Mouse (Mus musculus) c-Kit-positive CD71-positive TER-119-positive erythroid progenitor cells, embryonic 14.5 days (primary cell): ENCODE measurements around the gene Necap2.
A peak's percentile ranks its signal among the peaks of the same experiment; 100 is the strongest.

Experiments used
- DNase-seq: peaks from one replicate; pipeline ENCODE4 v3.0.0-alpha.2; 2013; ENCODE audit warnings: low spot score

Gene Necap2

DNA sequence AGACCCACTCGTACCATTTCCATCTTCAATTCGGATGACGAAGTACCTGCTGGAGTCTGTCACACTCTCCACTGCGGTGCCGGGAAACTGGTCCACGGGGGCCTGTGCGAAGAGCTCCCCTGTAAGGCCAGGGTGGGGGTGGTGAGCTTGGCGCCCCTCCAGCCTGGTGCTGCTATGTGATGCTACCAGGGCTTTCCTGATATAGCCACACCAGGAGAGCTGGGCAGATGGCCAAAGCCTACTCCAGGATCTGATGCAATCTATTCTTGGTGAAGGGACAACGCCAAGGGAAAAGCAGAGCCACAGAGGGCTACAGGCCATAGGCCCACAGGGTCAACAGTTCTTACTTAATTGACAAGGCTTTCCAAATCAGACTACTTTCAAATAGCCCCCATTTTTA lies 4.5 kb downstream of the Necap2 start:
- no peak for DNase-seq

DNA sequence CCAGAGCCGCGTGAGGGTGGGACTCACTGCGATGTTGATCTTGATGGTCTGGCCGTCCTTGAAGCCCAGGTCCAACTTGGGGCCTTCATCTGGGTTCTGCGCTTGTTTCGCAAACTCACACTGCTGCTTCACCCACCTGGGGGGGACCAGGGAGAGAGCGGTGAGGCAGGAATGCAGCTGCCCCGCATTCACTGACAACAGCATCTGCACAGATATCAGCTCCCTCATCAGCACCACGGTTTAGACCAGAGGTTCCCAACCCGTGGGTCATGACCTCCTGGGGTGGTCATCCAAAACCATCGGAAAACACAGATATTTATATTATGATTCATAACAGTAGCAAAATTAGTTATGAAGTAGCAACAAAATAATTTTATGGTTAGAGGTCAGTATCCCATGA lies 5.7 kb downstream of the Necap2 start:
- DNase-seq = no peak

DNA sequence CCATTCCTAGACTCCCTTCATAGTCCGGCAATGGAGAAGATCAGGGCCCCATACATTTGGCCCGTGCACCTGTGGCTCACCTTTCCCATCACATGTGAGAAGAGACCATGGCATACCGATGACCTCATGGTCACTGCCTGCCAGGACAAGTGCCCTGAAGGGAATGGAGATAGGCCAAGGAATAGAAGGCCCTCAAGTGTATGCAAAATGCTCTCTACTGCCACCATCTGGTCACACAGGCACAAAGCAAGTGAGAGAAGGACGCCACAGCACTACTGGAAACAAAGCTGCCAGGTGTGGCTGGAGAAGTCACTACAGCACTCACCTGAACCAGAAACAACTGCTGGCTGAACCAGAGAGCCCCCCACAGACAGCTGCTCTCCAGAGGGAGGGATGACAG lies 8.4 kb downstream of the Necap2 start:
- DNase-seq = peak; percentile 28

DNA sequence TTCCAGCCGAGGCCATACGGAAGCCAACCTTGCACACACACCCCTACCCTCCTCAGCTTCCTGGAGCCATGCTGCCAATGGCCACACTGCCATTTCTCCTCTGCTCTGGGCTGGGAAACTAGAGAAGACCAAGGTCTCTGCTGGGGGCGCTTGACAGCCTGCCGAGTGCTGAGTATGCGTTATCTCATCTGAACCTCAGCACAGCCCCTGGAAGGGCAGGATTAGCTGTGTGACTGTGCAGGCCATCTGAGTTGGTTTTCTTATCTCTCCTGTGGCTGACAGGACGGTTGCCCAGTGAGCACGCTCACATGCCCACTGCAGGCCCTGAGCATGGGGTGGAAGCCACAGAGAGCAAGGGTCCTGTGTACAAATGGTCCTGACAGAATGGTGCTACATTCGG lies 9.5 kb downstream of the Necap2 start:
- peak; percentile 48 for DNase-seq

DNA sequence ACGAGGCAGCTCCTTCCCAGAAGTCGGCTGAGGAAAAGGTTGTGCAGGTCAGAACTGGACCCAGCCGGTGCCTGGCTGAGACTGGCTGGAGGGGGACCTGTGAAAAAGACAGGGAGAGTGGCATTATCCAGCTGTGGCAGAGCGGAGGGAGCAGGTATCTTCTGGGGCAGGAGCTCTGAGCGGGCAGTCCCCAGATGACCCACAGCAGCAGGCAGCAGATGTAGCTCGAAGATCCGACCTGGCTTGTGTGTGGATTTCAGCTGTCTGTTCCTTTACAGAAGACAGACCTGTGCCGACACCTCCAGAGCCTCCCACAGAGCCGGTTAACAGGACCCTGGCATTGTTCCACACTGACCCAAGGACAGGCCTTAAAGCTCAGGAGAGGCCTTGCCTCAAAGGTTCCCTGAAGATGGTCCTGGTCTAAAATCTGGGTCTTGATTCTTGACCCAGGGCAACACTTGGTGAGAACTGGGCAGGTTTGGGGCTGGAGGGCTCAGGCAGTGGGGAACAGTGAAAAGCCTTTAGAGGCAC lies 10.6 kb downstream of the Necap2 start:
- no peak for DNase-seq

DNA sequence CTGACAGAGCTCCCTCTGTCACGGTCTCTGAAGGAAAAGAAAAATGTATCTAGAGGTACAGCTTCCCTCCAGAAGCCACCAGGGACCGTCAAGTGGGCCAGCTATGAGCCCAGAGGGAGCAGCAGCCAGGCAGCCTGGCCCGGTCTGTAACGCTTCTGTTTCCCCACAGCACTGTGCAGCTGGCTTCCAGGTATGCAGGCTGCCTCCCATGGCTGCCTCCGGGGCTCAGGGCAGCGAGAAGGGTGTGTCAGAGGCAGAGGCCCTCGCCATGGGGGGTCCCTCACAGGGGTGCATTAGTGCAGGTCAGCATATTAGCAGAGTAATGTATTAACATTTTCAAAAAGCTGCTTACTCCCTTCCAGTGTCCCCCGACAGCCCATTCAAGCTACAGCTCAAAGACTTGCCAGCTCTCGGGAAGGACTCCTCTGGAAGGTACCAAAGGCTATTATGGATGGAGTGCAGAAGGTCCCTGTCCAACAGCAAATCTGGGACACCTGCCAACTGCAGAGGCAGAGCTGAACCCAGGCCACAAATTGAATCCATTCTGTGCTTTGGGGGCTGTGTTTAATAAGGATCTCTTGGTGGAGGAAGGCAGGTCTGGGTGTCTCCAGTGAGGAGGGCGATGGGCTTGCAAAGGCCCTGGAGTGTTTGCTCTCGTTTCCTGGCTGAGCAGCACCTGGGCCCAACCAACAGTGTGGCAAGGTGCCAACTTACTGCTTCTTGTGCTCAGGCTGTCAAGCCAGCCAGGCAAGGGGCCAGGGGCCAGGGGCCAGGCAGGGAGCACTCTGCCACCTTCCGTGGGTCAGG lies 11.2 kb downstream of the Necap2 start:
- no peak for DNase-seq

DNA sequence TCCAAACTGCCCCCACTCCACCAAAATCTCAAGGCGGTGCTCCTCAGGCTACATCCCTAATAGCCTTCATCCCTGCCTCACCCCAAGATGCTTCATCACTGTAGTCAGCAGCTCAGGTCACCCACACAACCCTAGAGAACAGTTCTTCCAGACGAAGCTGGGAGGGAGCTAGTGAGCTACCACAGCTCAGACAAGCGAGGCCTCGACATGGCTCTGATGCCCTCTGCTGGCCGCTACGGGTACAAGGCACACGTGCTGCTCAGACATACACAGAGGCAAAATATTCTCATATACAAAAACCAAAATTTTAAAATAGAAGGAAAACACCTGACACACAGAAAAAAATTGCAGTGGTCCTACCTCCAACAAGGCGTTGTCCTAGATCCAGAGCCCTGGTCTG lies 13.0 kb downstream of the Necap2 start:
- DNase-seq = peak; percentile 80

DNA sequence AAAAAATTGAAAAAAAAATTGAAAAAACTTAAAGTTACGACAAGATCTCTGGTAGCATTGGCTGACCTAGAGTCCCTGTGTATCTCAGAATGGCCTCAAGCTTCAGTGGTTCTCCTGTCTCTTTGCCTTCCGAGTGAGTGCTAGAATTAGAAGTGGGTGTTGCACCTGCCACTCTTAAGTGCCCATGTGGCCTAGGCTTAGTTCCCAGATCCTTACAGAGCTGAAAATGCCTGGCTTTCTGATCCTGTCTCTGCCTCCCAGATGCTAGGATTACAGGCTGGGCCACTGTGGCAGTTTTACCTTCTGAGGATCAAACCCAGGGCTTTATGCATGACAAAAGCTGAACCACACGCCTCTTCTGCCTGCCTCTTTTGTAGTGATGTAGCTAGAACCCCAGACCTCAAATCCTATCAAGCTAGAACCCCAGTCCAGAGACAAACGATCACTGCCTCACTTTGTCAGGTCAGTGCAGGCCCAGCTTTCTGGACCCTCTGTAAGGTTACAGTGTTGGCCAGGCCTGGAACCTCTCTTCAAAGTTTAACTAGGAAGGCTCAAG lies 14.0 kb downstream of the Necap2 start:
- no peak for DNase-seq

DNA sequence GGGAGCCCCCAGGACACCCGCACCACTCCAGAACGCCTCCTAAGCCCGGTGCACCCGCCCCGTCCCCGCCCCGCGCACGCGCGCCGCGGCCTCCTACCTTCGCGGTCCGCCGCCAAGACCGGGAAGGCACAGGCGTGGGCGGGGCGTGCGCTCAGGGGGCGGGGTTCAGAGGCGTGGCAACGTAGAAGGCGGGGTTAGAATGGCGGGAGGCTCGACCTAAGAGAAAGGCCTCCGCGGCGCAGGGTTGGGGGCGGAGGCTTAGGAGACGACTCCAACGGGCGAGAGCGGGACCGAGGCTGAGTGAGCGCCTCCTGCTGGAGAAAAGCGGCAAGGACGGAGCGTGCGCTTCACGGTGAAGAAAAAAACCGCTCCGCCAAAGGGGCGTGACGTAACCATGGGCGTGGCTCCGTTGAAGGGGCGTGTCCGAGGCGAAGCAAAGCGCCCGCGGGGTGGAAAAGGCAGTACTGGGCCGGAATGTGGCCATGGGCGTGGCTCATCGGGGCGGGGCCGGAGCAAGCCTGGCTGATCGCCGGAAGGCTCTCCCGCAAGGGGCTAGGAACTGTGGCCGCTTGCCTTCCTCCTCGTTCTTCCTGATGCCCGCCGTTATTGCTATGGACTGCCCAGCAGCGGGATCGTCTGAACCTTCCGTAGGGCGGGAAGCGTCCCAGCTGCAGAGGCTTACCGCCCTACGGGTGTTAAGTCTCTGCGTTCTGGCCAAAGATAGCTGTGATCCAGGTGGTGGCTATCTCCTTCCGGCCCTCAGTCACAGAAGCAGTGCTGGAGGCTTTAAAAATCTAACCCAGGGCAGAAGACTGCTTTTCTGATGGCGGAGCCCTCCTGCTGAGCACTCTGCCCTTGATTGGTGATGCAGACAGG lies 17.5 kb downstream of the Necap2 start, which contains the start of gene Crocc:
TSS of gene Crocc (minus strand) at position 125 of the 876 bp plus-strand sequence.
- DNase-seq = peak; percentile 95

DNA sequence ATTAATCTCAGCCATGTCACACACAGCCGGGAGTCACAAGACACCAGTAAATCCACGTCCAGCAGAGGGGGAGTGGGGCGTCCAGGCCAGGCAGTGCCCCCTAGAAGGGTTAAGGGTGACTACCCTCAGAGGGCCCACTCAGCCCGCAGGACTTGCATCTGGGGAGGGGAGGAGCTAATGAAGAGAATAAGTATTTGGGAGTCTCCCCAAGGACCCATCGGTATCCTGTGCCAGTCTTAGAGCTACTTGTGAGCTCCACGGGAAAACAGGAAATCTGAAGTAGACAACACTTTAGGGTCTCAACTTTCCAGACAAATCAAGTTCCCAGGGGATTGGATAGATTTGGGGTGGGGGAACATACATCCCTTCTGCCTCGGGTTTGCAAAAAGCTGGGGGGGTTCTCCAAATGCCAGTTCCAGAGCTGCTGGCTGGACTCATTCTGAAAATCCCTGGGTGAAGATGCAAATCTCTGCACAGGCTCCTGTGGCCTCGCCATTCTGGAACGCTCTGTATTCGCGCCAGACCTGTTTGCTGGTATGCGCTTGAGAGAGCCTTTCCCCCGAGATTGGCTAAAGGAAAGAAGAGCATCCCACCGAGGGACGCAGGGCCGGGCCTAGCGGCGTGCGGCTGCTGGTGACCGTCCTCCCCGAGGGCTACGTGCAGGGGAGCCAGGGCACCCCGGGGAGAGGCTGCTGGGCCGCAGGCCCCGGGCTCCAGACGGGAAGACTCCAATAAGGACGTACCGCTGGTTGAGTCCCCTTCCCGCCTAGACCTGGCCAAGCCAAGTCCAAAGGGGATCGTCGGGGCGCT lies 18.3 kb downstream of the Necap2 start:
- no peak for DNase-seq

DNA sequence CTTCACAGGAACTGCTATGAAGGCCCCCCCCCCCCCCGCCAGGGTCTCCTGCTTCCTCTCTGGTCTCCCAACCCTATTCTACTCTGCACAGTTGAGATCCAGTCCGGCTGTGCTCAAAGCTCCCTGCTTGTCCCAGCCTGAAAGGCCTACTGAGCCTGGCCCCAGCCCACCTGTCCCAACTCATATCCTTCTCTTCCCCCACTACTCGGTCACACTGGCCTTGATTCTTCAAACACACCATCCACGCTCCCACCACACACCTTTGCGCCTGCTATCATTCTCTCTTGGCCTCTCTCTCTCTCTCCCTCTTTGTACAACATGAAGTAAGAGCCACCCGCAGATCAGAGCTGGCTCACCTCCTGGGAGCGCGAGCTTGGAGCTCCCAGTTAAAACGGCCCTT lies 19.3 kb downstream of the Necap2 start:
- no peak for DNase-seq

DNA sequence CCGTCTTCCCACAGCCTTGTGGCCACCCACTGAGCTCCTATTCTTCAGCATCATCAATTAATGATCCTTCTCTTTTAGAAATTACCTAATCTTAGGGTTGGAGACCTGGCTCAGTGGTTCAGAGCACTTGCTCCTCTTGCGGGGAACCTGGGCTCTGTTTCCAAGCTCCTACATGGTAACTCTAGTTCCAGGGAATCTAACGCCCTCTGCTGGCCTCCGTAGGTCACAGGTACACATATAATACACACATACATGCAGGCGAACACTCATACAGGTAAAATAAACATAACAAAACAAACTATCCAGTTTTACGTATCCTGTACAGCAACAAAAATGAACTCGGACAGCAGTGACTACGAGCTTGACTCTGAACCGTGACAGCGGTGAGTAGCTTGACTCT lies 21.2 kb downstream of the Necap2 start:
- DNase-seq = no peak

DNA sequence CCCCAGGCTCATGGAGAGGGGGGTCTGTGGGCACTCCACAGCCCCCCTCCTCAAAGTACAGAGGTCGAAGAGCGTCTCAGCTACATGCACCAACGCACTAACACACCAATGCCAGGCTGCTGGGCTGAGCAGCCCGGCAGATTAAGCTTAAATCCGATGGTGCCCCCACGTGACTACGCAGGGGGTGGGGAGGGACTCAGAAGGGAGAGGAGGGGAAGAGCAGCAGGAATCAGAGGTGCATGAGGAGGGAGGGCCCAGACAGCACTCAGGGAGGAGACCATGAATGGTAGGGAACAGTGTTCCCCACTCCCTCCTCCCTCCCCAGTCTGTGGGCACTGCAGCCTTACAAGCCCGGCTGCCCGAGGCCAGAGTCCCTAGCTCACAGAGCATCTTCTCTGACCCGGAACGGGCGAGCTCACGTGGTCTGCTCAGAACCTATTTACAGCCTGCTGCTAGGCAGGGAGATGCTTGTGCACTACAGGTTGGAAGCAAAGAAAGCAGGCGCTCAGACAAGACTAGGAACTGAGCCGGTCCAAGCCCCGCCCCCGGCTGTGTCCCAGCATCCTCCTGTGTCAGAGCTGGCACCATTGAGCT lies 24.5 kb downstream of the Necap2 start:
- no peak for DNase-seq

DNA sequence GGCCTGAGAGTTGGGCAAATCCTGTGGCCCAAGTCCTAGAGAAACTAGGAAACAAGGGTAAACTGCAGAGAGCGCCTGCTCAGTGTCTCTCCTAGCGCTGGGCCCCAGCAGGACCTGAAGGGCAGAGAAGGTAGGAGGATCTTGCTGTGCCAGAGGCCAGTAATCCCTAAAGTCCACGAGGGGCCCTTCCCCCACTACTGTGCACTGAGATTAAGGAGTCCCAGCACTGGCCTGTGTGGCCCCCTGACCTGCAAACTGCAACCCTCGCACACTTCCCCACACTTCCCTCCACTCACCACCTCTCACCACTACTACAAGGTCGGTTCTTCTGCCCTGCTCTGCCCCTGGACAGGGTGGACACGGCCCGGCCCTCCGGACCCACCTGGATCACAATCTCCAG lies 25.0 kb downstream of the Necap2 start:
- no peak for DNase-seq

DNA sequence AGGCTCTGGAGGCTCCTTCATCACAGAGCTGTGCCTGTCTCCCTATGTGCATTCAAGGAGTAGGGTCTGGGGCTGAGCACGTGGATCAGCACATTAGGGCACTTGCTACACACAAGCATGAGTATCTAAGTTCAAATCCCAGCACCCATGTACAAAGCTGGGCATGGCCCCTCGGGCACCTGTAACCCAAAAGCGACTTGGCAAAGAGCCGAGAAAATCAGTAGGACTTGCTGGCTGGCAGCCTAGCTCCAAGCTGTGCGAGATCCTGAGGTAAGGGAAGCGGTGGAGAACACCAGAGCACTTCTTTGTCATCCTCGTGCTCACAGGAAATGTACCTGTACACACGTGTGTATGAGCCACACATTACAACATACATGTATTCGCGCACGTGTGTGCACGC lies 25.7 kb downstream of the Necap2 start:
- DNase-seq = no peak

DNA sequence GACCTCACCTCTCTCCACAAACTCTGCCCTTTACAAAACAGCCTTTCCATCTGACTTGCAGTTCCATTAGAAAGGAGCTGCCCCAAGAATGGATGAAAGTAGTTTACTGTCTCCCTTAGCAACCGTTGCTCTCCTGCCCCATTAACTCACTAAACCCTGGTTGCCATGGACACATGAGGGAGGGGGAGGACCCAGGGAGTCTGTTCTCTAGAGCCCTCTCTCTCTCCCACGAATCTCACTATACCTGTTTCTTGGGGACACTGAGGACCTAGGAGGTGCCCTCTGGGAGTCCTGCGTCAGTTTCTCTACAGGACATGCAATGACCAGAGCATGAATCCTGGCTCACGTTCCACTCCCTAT lies 28.7 kb downstream of the Necap2 start:
- DNase-seq = no peak

DNA sequence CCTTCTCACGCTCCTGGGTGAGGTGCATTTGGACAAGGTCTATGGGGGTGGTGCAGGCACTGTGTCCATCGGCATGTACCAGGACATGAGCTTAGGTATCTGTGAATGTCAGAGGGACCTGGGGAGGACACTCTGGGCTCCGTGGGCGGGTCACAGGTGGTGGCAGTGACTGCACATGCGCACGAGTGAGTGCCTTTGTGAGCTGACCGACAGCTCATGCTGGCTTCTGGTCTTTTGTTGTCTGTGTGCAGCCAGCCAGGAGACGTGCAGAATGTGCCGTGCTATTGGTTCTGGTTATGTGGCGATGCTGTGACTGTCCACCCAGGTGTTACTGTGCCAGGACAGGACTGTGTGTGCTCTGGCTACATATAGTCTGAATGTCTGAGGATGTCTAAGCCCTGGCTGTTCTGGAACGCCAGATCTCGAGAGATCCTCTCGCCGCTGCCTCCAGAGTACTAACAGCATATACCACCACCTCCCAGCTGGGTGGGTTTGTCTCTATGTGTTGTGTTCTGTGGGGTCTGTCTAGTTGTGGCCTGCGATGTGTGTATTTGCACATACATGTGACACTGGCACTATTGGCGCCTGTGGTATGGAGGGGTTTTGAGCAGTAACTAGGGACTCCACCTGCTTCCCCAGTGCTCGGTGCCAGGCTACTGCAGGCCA lies 29.2 kb downstream of the Necap2 start:
- no peak for DNase-seq

DNA sequence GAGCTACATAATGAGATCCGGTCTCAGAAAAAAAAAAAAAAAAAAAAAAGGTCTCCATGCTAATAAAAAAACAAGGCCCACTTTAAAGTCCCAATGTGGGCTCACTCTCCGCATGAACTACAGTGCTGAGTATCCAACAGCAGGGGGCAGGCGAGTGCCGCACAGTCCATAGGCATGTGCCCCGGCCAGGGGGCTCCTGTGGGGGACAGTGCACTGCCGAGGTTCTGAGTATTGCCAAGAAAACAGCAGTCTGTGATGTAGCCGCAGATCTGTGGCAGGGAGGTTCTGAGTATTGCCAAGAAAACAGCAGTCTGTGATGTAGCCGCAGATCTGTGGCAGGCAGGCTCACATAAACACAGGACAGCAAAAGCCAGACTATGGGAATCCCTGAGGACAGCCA lies 33.3 kb downstream of the Necap2 start:
- DNase-seq = no peak

DNA sequence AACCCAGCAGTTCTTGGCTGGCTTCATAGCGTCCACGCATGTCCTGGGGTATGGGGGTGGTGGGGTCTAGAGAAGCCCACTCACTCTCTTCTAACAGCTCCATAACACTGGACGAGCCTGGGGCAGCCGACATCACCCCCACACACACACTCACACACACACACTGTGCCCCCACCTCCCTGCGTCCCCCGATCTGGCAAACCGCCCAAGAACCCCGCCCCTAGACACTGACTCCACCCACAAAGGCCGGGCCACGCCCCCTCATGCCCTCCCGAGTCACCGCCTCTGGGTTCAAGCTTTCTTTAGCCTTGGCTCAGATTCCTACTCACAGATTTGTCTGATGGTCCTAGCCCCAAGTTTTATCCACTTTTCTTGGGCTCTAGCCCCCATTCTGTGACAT lies 37.0 kb downstream of the Necap2 start:
- DNase-seq = no peak

DNA sequence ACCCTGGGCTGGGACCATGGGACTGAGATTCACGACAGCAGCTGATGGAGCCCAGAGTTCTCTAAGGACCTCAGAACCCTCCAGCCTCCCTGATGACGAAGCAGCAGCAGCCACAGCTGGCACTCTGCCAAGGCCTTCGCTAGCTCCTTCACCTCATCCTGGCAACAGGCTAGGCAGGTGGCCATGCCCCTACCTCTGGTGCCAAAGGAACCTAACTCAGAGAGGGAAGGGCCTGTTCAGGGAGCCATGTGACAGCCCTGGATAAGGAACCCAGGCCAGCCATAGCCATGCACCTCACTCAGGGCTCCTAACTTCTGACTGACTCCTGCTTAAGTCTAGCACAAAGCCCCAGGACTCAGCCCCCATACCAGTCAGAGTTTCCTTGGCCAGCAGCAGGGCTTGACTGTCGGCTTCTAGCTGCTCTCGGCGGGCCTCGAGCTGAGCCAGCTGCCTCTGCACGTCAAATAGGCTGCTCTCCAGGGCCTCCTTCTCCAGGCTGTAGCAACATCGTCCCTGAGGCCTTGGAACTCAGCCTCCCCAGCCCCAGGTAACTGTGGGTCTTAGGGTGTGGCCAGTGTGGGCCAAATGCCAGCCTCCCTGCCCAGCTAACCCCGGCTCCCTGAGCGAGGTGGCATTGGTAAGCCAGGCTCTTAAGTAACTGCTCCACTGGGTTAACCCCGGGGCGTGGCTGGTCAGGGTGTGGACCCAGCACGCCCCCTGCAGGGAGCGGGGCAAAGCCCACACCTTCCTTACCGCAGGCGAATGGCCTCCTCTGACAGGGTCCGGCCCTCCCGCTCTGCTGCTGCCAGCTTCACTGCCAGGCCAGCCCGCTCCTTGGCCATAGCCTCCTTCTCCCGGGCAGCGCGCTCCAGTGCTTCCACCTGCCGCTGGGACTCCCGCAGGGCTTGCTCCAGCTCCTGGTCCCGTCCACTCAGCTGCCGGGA lies 44.3 kb downstream of the Necap2 start:
- no peak for DNase-seq
